Mouse (Mus musculus): Measurements from ENCODE around the gene Tmem119. TPM values are rescaled to one million over a fixed set of nuclear protein-coding genes. Genes with fewer than 3 reads are reported as not detected.

Gene Tmem119
- polyA plus RNA-seq (2012; rRNA removed), result 7.8 and 12.2 TPM in 2 replicates

GRCm38 (mm10) chr5:113800280-113800679 is at the start of gene Tmem119:
Gene Tmem119 (minus strand): TSS chr5:113800516.

GRCm38 (mm10) chr5:113832490-113832901 is 32.2 kb upstream of the Tmem119 start, which contains the start of gene Selplg:
Gene Selplg (minus strand): TSS chr5:113832644.

GRCm38 (mm10) chr5:113772450-113772895 is 27.8 kb downstream of the Tmem119 start, which contains the start of the genes Sart3 and Iscu:
Gene Sart3 (minus strand): TSS chr5:113772510.
Gene Iscu (plus strand): TSS chr5:113772748.

Other genes with a start within 250 kb of the Tmem119 start
- 9.6 and 11.5 TPM in 2 replicates for gene Cmklr1, start 150.1 kb downstream of the Tmem119 start, polyA plus RNA-seq (2012; rRNA removed)
- gene 1700069L16Rik, start 75.7 kb downstream of the Tmem119 start, polyA plus RNA-seq (2012; rRNA removed), result not detected in 2 replicates
- gene Ficd, start 64.7 kb downstream of the Tmem119 start, polyA plus RNA-seq (2012; rRNA removed), result 2.7 and 3.1 TPM in 2 replicates
- 5.0 and 6.0 TPM in 2 replicates for gene Sart3, start 28.0 kb downstream of the Tmem119 start, polyA plus RNA-seq (2012; rRNA removed)
- gene Iscu, start 27.8 kb downstream of the Tmem119 start, polyA plus RNA-seq (2012; rRNA removed), result 31.9 and 32.7 TPM in 2 replicates
- gene Selplg, start 32.1 kb upstream of the Tmem119 start, polyA plus RNA-seq (2012; rRNA removed), result 8.2 and 12.8 TPM in 2 replicates
- gene Coro1c, start 108.2 kb upstream of the Tmem119 start, polyA plus RNA-seq (2012; rRNA removed), result 39.2 and 44.7 TPM in 2 replicates
- gene Ssh1, start 193.4 kb upstream of the Tmem119 start, polyA plus RNA-seq (2012; rRNA removed), result 4.1 and 4.8 TPM in 2 replicates
- not detected in 2 replicates for gene Dao, start 203.2 kb upstream of the Tmem119 start, polyA plus RNA-seq (2012; rRNA removed)

Measured in stomach, adult 2 months (tissue).